Mouse (Mus musculus) lung, postnatal 36 days (tissue): ENCODE data around the gene Cryl1.

Source experiments
- DNase-seq: peaks from one replicate; pipeline ENCODE4 v3.0.0; 2022; ENCODE audit warnings: mixed read lengths

Cryl1 gene

DNA sequence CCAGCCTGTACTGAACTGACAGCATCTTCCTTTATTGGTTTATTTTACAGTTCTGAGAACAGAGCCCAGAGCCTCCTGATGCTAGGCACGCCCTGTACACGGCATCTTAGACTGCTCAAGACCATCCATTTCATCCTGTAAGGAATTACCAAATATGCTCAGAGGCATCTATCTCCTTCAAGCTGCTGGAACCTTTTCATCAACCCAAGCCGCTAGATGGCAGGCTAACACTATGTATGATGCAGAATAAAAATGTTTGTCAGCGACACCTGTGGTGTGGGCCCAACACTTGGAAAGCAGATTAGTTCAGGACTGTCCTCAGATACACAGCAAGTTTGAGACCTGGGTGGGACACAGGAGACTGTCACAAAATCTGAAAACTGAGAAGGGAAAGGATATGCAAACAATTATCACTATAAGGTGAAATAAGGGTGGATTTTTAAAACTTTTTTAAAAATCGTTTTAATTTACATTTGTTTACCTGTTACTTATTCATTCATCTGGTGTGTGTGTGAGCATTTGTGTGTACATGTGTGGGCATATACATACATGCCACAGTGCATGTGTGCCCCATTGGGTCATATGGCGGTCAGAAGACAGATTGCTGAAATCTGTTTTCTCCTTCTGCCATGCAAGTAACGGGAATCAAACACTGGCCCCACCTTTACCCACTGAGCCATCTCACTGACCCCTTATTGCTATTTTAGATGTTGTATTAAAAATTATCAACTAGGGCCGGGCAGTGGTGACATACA, 25.8 kb downstream of the Cryl1 start:
- DNase-seq: peak; percentile 89

DNA sequence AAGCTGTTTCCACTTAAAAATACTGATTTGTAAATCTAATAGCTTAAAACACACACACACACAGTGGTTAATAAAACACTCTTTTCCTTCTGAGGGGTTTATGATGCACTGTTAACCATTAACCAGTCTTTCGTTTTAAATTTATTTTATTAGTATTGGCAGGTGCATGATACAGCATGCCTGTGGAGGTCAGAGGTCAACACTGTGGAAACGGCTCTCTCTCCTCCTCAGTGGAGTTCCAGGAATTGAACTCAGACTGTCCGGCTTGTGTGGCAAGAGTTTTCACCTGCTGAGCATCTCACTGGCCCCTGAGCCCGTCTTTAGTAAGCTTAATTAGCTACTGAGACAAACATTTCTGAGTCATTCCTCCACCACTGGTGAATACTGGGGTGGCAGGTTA, 31.0 kb downstream of the Cryl1 start:
- peak; percentile 3 for DNase-seq

DNA sequence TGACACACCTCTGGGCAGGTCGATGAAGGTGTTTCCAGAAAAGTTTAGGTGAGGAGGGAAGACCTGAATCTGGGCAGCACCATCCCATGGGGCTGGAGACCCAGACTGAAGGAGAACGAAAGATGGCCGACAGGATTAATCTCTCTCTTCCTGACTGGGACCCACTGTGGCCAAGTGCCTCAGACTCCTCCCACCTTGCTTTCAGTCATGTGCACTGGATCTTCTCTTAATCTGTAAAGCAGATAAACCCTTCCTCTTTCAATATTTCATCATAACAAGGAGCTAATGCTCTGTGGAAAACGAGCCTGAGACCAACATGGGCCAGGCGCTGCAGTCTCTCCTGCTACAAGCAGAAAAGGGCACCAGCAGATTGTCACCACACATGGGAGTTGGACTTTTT, 31.6 kb downstream of the Cryl1 start:
- no peak for DNase-seq

DNA sequence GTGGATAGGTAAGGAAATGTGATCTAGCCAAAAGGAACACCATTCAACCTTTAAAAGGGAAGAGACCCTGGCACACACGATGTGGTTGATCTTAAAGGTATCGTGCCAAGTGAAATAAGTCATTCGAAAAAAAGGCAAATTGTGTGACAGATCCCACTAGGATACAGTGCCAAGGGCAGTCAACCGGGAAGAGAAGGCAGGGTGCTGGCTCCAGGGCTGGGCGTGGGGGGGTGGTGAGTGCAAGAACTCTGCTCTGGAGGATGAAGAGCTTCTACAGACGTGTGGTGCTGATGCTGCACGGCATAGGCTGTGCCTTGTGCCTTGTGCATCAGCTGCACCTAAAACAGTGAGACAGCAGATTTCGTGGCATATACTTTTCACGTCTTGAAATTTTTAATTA, 33.0 kb downstream of the Cryl1 start:
- DNase-seq: no peak

DNA sequence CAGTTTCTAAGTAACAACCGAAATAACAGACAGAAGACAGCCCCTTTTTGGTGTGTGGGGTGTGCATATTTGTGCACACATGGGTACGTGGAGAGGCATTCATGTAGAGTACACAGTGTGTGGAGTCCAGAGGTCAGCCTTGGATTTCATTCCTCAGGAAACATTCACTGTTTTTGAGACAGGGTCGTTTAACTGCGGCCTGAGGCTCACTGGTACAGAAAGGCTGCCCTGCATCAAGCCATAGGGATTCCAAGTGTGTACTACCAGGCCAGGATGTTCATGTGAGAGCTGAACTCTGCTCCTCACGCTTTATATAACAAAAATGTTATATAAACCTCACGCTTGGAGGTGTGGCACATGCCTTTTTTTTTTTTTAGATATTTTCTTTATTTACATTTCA, 34.5 kb downstream of the Cryl1 start:
- no peak for DNase-seq

DNA sequence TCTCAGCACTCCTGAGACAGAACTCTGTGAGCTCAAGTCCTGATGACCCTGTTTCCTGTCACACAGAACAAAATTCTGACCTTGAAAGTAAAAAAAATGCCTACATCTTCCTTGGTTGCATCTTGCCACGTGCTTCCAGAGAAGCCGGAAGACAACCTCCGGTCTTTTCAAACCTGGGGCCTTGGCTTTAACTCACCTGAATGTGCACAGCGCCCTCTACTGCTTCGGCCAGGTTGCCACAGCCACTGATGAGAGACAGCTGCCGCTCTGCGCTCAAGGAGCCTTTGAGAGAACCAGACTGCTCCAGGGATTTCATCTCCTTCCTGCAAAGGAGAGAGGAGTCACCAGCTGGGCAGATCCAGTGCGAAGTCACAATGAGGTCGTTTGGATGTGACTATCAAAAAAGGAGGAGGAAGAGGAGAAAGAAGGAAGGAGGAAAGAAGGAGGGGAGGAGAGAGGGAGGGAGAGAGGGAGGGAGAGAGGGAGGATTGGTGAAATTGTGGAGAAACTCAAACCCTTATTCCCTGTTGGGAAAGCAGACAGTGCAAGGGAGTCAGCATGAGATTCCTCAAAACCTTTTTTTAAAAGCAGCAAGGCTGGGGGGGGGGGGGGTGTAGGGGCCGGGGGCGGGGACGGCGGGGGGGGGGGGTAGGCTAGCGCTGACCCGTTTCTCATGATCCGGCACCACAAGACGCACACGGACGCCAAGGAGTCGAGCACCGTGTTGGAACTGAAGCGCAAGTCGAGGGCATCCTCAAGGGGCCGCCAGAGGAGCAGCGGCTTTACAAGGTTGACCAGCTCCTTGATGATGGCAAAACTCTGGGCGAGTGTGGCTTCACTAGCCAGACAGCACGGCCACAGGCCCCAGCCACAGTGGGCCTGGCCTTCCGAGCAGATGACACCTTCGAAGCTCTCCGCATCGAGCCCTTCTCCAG, 35.3 kb downstream of the Cryl1 start:
- peak; percentile 84 for DNase-seq

DNA sequence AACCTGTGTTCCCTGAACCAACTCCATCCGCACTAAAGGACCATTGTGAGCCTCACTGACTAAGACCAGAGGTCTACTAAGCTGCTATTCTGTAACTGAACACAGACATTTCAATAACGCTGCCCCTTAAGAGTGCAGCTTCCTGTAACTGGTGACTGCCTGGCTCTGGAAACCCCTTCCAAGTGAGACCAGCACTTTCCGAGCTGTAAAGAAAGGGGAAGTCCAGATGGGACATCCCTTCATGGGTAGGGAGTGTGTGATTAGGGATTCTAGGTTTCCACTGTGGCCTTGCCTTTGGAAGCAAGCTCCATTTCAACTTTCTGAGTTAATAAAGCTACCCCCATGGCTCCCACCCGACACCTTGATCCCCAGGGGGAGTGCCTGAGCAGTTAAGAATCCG, 41.3 kb downstream of the Cryl1 start:
- no peak for DNase-seq

DNA sequence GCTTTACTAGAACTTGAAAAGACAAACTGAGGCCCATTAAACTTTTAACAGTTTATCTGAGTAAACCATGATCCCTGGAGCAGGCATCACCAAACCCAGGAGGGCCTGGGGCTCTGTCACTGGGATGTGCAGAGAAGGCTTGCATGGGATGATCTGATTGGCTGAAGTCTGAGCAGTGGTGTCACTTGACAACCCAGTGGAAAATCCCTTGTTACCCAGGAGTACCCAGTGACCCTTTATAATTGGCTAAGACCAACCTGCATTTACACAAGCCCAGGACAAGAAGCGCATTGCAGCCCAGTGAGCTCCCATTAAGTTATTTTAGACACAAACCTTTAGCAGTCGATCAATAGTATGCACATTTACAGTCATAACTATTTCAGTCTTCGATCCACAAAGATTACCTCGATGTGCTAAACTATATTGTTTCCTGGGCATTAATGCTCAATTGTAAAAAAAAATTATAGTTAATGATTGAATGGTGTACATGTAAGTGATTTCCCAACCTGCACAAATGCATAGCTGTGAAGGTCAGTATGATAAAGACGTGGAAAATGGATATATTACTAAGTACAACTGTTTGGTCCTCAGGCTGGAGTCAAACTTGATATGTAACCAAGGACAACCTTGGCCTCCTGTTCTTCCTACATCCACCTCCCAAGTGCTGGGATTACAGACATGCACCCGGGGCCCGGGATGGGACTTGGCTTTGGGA, 46.7 kb downstream of the Cryl1 start:
- no peak for DNase-seq

DNA sequence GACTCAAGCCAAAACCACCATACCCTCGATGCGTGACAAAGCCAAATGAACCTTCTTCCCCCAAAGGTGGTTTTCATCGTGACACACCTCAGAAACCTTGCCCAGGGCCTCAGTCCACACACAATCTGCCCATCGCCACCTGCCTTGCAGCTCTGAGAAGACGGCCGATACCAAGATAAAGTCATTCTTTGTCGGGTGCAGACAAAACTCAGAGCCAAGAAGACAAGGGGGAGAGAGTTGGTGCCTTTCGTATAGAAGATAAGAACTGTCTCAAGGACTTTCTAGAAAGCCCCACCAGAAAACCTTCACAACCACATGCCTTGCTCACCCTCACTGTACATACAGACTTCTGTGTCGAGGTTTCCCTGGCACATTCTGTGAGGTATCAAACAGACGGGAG, 48.4 kb downstream of the Cryl1 start:
- DNase-seq: no peak

DNA sequence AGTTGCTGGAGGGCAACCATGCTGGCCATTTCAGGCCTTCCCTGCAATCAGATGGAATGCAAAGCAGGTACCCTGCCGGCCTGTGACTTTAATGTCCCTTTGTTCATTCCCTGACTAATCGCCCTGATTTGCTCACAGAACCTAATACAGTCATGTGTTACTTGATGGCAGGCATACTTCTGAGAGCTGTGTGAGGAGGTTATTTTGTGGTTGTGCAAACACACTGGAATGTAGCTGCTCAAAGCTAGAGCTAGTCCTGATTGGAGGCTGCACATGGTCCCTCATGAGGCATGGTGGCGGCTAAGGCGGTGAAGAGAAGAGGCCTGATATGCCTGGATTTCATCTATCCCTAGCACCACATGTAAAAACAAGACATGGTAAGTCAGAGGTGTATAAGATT, 50.2 kb downstream of the Cryl1 start:
- DNase-seq: no peak

DNA sequence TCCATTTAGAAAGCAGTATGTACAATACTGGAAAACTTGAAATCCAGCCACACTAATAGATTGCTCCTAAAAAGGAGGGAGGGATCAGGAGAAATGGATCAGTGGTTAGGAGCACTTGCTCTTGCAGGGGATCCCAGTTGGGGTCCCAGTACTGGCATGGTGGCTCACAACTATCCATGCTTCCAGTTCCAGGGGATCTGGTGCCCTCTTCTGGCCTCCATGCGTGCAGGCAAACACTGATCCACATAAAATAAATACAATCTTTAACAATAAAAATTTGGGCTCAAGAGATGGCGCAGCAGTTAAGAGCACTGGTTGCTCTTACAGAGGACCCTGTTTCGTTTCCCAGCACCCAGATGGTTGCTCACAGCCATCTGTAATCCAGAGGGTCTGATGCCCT, 52.2 kb downstream of the Cryl1 start:
- DNase-seq: no peak

DNA sequence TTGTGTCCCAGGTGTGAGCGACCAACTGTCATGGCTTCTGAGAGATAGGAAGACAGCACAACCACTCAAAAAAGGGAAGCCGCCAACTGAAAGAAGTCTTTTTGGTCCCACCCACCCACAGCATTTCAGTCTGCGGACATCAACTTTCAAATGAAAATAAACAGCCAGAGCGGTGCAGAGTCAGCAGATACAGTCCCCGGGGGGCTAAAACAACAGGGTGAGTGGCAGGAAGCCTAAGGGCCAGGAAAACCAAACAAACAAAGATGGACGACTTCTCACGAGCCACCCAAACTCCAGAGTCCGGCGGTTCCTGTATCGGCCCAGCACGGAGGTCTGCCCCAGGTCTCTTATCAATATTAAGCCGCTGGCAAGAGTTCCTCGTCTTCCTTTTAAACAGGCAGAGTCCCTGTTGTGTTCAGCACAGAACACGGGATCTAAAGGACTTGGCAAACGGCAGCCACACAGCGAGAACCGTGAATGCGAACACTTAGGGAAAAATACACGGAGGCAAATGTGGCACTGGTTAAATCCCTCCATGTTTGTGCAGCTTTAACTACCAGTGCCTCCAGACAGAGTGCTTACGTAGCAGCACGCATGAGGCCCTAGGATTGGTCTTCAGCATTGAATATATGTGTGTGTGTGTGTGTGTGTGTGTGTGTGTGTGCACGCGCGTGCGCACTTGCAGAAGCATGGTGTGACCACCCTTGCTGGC, 53.4 kb downstream of the Cryl1 start:
- peak; percentile 26 for DNase-seq

DNA sequence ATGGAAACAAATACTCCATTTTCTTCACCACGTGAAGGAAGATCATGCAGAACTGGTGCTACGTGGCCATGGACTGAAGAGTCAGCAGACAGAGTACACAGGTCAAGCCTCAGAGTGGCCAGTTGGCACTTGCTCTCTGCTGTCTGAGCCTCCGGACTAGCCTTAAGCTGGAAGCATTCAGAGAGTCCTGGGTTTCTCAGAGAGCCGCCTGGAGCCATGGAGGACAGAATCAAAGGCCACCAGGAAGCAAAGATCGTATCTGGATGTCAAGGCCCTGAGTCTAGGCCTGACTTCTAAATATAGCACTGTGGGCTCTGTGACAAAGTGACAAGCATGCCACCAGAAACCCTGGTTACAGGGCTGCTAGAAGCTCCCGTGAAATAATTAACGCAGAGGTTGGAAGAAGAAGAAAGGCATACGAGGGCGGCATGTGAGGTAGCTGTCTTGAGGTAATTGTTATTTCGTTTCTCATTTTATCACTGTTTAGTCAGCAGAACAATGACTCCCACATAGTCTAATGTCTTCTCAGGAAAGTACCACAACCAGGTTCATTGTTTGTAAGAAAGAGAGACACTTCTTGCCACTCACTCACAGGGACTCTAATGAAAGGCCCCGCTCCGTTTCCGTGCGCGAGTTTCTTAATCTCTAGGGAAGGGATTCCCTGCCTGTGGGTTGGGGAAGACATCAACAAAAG, 55.1 kb downstream of the Cryl1 start:
- no peak for DNase-seq

DNA sequence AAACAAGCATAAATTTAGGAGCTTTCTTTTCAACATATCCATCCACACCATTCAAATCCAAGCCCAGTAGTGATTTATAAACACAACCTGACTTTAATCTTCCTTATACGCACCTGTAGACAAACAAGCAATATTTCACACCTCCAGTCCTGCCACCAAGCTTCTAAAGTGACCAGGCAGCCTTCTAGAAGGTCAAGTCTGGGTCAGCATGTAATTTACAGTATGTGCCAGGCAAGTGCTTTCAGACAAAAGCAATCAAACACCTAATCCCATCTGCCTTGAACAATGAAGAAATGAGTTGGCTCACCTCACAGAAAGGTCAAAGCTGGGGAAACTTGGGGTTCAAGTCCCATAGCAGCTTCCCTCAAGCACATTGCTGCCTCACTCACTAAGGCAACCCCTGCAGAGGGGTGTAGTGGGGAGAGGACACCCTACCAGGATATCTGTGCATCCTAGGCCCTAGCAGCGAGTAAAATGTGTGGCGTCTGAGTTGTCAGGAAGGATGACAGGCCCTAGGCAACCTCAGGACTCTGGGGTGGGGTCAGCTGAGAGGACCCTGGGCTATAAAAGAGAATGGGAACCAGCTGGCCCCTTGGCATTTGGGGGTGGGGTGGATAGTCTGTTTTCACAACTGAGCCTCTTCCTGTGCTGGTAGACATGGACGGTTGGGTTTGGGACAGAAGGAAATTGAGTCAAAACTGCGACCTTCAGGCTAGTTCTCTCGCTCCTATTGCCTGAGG, 55.8 kb downstream of the Cryl1 start:
- DNase-seq: peak; percentile 9

DNA sequence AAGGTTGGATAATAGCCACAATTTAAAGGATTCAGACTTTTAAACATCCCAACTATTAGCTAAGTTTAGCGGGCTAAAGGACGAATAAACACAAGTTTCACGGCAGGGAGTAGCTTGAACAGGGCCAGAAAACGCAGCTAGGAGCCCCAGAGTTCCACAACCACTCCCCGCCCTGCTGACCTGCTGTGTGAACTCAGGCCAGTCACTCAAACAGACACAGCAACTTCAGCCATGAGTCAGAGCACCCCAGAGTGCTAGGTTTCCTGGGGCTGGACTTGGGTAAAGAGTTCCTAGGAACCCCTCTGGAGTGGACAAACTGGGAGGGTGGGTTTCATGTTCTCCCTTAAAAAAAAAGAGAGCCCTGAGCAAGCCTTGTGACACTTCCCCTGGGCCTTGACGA, 59.7 kb downstream of the Cryl1 start:
- peak; percentile 7 for DNase-seq

DNA sequence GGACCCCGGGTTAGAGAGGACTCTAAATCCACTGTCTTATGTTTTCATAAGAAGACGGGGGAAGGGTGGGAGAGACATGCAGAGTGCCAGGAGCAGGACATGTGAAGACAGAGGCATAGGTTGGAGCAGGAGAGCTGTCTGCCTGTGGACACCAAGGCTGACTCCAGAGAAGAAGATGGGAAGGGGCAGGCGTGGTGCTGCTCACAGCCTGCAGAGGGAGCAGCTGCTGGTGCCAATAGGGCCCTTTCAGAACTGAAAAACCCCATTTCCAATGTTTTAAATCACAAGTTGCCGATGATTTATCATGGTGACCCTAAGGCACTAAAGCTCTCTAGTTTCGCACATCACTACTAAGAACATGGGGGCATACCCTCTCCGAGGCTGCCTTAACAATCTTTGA, 63.5 kb downstream of the Cryl1 start:
- no peak for DNase-seq

DNA sequence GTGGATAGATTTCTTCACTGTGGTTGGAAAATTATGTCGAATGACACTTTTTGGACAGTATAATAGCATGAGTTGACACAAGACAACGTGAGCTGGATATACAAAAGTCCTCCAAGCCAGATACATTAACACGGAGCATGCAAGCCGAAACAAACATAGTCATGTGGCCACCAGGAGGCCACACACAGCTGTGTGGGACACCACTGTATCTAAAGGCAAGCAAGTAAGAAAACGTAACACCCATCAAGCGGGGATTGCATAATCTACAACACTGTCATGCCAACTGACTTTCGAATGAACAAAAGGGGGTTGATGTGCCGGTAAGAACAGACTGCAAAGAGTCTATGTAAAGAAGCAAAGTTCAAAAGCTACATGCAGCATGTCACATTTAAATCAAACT, 65.8 kb downstream of the Cryl1 start:
- peak; percentile 9 for DNase-seq

DNA sequence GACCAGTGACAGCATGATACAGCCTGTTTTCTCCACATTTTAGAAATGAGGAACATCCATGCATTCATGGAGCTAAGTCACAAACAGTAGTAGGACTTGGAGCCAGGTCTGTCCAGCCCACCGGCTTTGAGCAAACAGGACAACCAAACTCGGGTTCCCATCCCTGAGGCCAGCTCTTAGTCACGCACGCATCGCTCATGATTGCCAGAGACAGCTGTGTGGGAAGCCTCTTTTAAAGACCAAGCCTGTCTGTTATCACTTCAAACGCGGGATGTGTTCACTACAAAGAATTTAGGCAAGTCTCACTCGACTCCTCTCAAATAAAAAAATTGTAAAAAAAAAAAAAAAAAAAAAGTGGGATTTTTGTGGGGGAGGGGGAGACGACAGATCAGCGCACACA, 67.2 kb downstream of the Cryl1 start:
- DNase-seq: no peak

DNA sequence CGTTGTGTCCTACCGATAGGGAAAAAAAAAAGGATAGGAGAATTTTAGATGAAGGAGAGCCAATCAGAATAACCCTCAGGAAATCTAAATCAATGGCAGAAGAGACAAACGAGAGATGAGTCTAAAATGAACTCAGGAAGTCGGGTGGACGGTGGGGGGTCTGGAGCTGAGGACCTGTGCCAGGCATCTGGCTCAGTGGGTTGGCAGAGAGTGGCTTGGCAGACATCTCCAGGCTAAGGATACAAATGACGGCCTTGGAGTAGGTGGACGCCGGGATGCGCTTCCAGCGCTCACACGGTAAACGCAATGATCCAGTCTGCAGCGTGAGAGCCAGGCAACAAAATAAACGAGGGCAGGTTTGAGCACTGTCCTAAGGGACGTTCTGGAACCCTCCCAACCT, 68.7 kb downstream of the Cryl1 start:
- DNase-seq: no peak

DNA sequence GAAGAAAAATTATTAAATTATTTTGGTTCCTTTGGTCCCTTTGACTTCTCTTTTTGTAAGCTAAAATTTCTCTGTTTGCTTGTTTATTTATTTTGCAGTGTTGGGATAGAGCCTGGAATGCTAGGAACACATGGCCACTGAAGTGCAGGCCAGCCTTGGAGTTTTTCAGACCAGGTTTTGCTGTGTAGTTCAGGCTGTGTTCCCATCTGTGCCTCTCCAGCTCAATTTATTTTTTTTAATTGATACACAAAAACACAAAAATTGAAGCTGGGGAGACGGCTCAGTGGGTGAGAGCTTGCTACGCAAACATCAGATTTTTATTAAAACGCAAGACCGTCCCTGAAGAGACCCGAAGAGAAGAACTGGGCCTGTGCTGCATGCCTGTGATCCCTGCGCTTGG, 71.6 kb downstream of the Cryl1 start:
- DNase-seq: no peak

DNA sequence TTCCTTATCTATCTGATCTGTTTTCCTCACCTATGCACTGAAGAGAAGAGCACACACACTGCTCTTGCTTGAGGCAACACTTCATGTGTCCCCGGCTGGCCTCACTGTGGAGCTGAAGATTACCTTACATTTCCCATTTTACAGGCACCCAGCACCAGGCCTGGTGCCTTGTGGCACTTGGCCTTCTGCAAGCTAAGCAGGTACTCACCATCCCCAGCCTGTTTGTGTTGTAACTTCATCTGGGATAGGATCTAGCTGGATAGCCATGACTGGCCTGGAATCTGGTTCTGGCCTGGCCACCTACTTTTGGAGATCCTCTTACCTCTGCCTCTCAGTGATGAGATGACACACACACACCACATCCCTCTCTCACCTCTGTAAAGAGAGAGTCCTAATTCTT, 79.5 kb downstream of the Cryl1 start:
- no peak for DNase-seq
